Mouse (Mus musculus): Measurements from ENCODE around the gene Ugt1a6a. TPM values are rescaled to one million over a fixed set of nuclear protein-coding genes. Genes with fewer than 3 reads are reported as not detected.
A peak's percentile ranks its signal among the peaks of the same experiment; 100 is the strongest.

Ugt1a6a gene
- polyA plus RNA-seq, 1 experiment from 2014 or later, result 2.8 TPM

DNA sequence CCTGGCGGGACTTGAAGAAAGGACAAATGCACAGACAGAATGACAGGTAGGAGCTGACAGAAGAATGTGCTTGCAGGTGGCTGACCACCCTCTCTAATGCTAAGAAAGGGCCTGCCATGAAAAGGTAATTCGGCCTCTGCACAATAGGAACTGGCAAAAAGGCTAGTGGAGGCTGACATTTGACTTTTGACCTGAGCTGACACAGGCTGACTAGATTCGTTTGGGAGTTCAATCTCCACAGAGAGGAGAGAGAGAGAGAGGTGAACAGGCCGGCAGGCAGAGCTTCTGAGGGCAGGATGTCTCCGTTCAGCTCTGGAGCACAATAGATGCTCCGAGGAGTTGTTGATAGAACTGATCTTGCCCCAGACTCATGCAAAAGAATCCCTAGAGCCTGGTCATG is 111.8 kb downstream of the Ugt1a6a start:
- Histone ChIP-seq H3K27ac (ENCODE audit: low read length) (no peak overlapping the region), H3K27me3 (replicated peaks; ENCODE audit: control insufficient read depth, insufficient read depth, low read length) (no peaks in the 10 kb centered on the region), H3K9ac (replicated peaks; ENCODE audit: low read depth, low read length) (no peak overlapping the region), H3K4me1 (replicated peaks; ENCODE audit: control insufficient read depth, insufficient read depth, low read length) (no peaks in the 10 kb centered on the region), H3K4me3 (replicated peaks; ENCODE audit: low read length) (no peak overlapping the region), H3K4me2 (ENCODE audit: low read length) (no peak overlapping the region), H3K9me3 (ENCODE audit: control insufficient read depth, low read length) (peaks cover 90% of the 10 kb centered on the region), H3K36me3 (ENCODE audit: control insufficient read depth, insufficient read depth) (no peaks in the 10 kb centered on the region)
- ATAC-seq, result no peak
- WGBS, result 46% methylated on average over 6 of the region's 6 CpGs

DNA sequence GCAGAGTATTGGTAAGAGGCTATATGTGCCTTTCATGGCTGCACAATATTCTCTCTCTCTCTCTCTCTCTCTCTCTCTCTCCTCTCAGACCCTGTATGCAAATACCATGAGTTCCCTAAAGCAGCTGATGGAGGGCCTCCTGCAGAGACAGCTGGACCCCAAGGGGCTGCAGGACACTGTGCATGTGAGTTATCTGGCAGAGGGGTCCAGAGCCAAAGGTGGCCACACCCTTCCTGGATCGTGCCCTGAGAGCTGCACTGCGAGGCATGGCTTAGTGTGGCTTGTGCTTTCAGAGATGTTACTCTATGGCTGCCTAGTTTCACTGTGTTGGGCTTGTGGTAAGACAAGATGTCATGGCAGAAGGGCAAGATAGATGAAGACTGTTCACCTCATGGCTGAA is 113.1 kb downstream of the Ugt1a6a start:
- WGBS, result 49% methylated on average over 2 of the region's 2 CpGs
- H3K36me3 ChIP-seq (ENCODE audit: control insufficient read depth, insufficient read depth), result no peaks in the 10 kb centered on the region
- H3K9me3 ChIP-seq (ENCODE audit: control insufficient read depth, low read length), result peaks cover 92% of the 10 kb centered on the region
- H3K27me3 ChIP-seq (replicated peaks; ENCODE audit: control insufficient read depth, insufficient read depth, low read length), result no peaks in the 10 kb centered on the region
- H3K9ac ChIP-seq (replicated peaks; ENCODE audit: low read depth, low read length), result no peak overlapping the region
- no peak overlapping the region for H3K4me2 ChIP-seq (ENCODE audit: low read length)
- no peak for ATAC-seq
- H3K4me1 ChIP-seq (replicated peaks; ENCODE audit: control insufficient read depth, insufficient read depth, low read length), result no peaks in the 10 kb centered on the region
- no peak overlapping the region for H3K27ac ChIP-seq (ENCODE audit: low read length)
- no peak overlapping the region for H3K4me3 ChIP-seq (replicated peaks; ENCODE audit: low read length)

DNA sequence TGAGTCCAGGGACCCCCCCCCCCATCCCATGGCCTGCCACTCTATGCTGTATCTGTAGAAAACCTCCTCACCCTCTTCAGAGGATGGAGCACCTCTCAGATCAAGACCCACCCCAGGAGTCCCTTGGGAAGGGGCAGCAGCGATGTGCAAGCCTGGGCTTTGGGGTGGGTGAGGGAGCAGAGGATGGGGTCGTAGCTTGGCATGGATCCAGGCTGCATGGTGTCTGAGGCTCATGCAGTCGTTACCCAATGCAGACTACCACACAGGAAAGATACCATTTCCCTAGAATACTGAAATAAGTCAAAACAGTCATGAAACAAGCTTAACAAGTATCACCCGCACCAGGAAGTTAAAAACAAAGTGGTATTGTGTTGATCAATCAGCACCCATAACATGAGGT is 114.0 kb downstream of the Ugt1a6a start:
- H3K27ac ChIP-seq (ENCODE audit: low read length), result no peak overlapping the region
- H3K27me3 ChIP-seq (replicated peaks; ENCODE audit: control insufficient read depth, insufficient read depth, low read length), result no peaks in the 10 kb centered on the region
- H3K4me3 ChIP-seq (replicated peaks; ENCODE audit: low read length), result no peak overlapping the region
- peaks cover 92% of the 10 kb centered on the region for H3K9me3 ChIP-seq (ENCODE audit: control insufficient read depth, low read length)
- 70% methylated on average over 4 of the region's 4 CpGs for WGBS
- H3K4me1 ChIP-seq (replicated peaks; ENCODE audit: control insufficient read depth, insufficient read depth, low read length), result no peaks in the 10 kb centered on the region
- peak; percentile 18; the same call in 1 of the 2 replicates for ATAC-seq
- H3K36me3 ChIP-seq (ENCODE audit: control insufficient read depth, insufficient read depth), result no peaks in the 10 kb centered on the region
- H3K4me2 ChIP-seq (ENCODE audit: low read length), result no peak overlapping the region
- no peak overlapping the region for H3K9ac ChIP-seq (replicated peaks; ENCODE audit: low read depth, low read length)

DNA sequence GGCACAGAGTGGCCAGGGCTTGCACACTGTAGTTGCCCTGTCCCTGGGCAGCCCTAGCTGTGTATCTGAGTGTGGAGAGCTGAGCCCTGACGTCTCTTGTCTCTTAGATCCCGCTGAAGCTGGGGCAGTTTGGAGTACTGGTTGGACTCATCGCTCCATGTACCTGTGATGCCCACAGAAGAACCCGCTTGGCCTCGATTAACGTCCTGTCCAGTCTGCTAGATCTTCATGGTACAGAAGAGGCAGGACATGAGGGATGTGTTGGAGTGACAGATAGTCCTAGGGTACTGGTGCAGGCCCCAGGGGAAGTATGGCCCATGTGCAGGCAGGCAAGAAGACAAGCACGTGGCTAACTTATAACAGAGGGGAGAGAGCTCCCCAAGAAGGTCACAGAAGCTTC is 115.0 kb downstream of the Ugt1a6a start:
- H3K27me3 ChIP-seq (replicated peaks; ENCODE audit: control insufficient read depth, insufficient read depth, low read length), result no peaks in the 10 kb centered on the region
- H3K27ac ChIP-seq (ENCODE audit: low read length), result no peak overlapping the region
- H3K9me3 ChIP-seq (ENCODE audit: control insufficient read depth, low read length), result peaks cover 89% of the 10 kb centered on the region
- H3K4me2 ChIP-seq (ENCODE audit: low read length), result no peak overlapping the region
- H3K9ac ChIP-seq (replicated peaks; ENCODE audit: low read depth, low read length), result no peak overlapping the region
- WGBS, result 80% methylated on average over 7 of the region's 7 CpGs
- ATAC-seq, result no peak
- no peaks in the 10 kb centered on the region for H3K36me3 ChIP-seq (ENCODE audit: control insufficient read depth, insufficient read depth)
- no peak overlapping the region for H3K4me3 ChIP-seq (replicated peaks; ENCODE audit: low read length)
- H3K4me1 ChIP-seq (replicated peaks; ENCODE audit: control insufficient read depth, insufficient read depth, low read length), result no peaks in the 10 kb centered on the region

DNA sequence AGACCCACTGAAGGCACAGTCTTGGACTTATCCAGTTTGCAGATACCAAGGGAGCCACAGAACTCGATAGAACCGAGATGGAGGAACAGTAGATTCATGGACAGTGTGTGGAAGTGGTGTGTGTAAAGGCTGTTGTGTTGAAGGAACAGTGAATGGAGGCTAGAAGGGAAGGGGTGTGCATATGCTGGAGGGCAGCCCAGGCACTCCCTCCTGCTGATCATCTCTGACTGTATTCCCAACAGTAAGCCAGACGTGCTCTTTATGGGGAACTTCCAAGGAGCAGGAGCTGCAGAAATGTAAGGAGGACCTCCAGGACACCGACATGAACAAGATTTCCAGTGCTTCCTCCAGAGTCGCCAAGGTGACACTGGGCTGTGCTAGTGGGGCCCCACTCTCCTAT is 115.4 kb downstream of the Ugt1a6a start:
- H3K4me1 ChIP-seq (replicated peaks; ENCODE audit: control insufficient read depth, insufficient read depth, low read length), result no peaks in the 10 kb centered on the region
- peaks cover 89% of the 10 kb centered on the region for H3K9me3 ChIP-seq (ENCODE audit: control insufficient read depth, low read length)
- no peak overlapping the region for H3K27ac ChIP-seq (ENCODE audit: low read length)
- H3K9ac ChIP-seq (replicated peaks; ENCODE audit: low read depth, low read length), result no peak overlapping the region
- H3K36me3 ChIP-seq (ENCODE audit: control insufficient read depth, insufficient read depth), result no peaks in the 10 kb centered on the region
- 84% methylated on average over 5 of the region's 5 CpGs for WGBS
- no peaks in the 10 kb centered on the region for H3K27me3 ChIP-seq (replicated peaks; ENCODE audit: control insufficient read depth, insufficient read depth, low read length)
- ATAC-seq, result no peak
- no peak overlapping the region for H3K4me2 ChIP-seq (ENCODE audit: low read length)
- H3K4me3 ChIP-seq (replicated peaks; ENCODE audit: low read length), result no peak overlapping the region

DNA sequence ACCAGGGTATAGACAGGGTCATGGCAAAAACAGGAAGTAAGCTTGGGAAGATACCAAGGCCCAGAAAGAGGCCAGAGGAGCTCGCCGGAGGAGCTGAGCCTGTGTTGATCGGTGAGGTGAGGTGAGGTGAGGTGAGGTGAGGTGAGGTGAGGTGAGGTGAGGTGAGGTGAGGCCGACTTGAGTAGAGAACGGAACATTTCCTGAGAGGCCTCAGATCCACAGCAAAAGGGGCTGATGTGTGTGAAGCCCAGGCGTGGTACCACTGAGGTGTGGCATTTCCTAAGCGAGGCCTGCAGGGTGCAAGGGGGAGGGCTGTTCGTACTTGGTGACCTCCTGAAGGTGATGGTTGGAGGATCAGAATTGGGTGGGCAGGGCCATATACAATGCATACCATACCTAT is 118.5 kb downstream of the Ugt1a6a start:
- Histone ChIP-seq H3K27me3 (replicated peaks; ENCODE audit: control insufficient read depth, insufficient read depth, low read length) (no peaks in the 10 kb centered on the region), H3K27ac (ENCODE audit: low read length) (no peak overlapping the region), H3K9me3 (ENCODE audit: control insufficient read depth, low read length) (peaks cover 77% of the 10 kb centered on the region), H3K4me3 (replicated peaks; ENCODE audit: low read length) (no peak overlapping the region), H3K9ac (replicated peaks; ENCODE audit: low read depth, low read length) (no peak overlapping the region), H3K4me1 (replicated peaks; ENCODE audit: control insufficient read depth, insufficient read depth, low read length) (no peaks in the 10 kb centered on the region), H3K4me2 (ENCODE audit: low read length) (no peak overlapping the region), H3K36me3 (ENCODE audit: control insufficient read depth, insufficient read depth) (no peaks in the 10 kb centered on the region)
- no peak for ATAC-seq
- WGBS, result 75% methylated on average over 8 of the region's 8 CpGs

DNA sequence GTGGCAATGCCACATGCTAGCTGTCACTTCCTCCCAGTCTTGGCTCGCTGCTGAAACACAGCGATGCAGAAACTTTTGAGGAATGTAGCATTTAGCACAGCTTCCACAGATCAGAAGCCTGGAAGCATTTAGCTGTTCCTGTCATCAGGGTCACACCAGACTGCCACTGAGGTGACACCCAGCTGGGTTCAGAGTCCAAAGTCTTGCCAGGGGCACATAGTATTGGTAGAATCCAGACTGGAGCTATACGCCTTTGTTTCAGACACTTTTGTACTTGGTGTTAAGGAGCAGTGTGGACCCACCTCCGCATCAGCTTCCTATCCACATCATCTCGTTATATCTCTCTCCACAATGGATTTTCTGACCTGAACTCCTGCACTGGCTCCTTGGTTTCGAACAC is 118.9 kb downstream of the Ugt1a6a start:
- no peak for ATAC-seq
- Histone ChIP-seq H3K4me3 (replicated peaks; ENCODE audit: low read length) (no peak overlapping the region), H3K4me2 (ENCODE audit: low read length) (no peak overlapping the region), H3K27me3 (replicated peaks; ENCODE audit: control insufficient read depth, insufficient read depth, low read length) (no peaks in the 10 kb centered on the region), H3K36me3 (ENCODE audit: control insufficient read depth, insufficient read depth) (no peaks in the 10 kb centered on the region), H3K27ac (ENCODE audit: low read length) (no peak overlapping the region), H3K4me1 (replicated peaks; ENCODE audit: control insufficient read depth, insufficient read depth, low read length) (no peaks in the 10 kb centered on the region), H3K9ac (replicated peaks; ENCODE audit: low read depth, low read length) (no peak overlapping the region), H3K9me3 (ENCODE audit: control insufficient read depth, low read length) (peaks cover 72% of the 10 kb centered on the region)
- WGBS, result 71% methylated on average over 6 of the region's 6 CpGs

DNA sequence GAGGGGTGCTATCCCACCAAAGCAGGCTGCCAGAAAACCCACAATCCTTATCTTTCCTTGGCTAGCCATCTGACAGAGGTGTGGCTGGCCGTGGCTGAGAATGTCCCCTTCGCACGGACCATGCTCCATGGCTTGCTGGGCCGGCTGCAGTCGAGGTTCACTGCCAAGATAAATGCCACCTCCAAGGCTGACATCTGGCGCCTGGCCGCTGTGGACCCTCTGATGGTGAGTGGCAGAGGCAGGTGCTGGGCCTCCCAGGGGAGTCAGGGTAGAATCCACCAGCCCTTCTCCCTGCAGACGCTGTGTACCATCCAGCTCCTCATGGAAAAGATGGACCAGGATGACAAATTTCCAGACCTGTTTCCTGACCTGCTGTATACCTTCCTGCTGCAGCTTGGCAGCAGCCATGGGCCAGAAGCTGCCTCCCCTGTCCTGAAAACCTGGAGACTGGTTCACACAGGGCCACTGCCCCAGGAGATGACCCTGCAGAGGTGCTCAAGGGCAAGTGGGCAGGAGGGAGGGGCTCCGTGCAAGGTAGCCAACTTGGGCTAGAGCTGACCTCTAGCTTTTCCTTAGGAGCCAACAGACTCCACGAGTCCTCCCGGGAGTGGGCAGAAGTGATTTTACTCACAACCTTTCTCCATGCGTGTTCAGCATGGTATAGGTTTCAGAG is 120.3 kb downstream of the Ugt1a6a start:
- Histone ChIP-seq H3K4me1 (replicated peaks; ENCODE audit: control insufficient read depth, insufficient read depth, low read length) (no peaks in the 10 kb centered on the region), H3K9me3 (ENCODE audit: control insufficient read depth, low read length) (peaks cover 59% of the 10 kb centered on the region), H3K27ac (ENCODE audit: low read length) (no peak overlapping the region), H3K4me2 (ENCODE audit: low read length) (no peak overlapping the region), H3K4me3 (replicated peaks; ENCODE audit: low read length) (no peak overlapping the region), H3K9ac (replicated peaks; ENCODE audit: low read depth, low read length) (no peak overlapping the region), H3K27me3 (replicated peaks; ENCODE audit: control insufficient read depth, insufficient read depth, low read length) (no peaks in the 10 kb centered on the region), H3K36me3 (ENCODE audit: control insufficient read depth, insufficient read depth) (peaks cover under 1% of the 10 kb centered on the region)
- 89% methylated on average over 12 of the region's 12 CpGs for WGBS
- no peak for ATAC-seq

DNA sequence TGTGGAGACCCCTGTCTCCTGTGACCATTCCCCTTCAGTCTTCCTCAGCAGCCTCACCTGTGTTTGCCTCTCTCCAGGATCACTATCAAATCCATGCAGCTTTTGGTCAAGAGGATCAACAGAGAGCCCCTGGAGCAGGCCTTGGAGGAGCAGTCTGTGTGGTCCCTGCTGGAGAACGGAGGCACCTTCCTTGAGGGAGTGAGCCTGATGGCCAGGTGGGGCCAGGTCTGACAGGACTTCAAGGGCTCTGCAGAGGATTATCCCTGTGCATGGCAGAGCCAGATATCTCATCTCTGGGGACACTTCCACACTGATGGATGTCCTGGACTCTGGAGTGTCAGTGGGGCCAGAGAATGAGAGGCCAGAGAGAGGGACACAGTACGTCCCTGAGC is 120.9 kb downstream of the Ugt1a6a start:
- no peak overlapping the region for H3K4me2 ChIP-seq (ENCODE audit: low read length)
- peaks cover 6% of the 10 kb centered on the region for H3K36me3 ChIP-seq (ENCODE audit: control insufficient read depth, insufficient read depth)
- H3K4me3 ChIP-seq (replicated peaks; ENCODE audit: low read length), result no peak overlapping the region
- WGBS, result 58% methylated on average over 2 of the region's 2 CpGs
- ATAC-seq, result no peak
- H3K27ac ChIP-seq (ENCODE audit: low read length), result no peak overlapping the region
- peaks cover 53% of the 10 kb centered on the region for H3K9me3 ChIP-seq (ENCODE audit: control insufficient read depth, low read length)
- no peak overlapping the region for H3K9ac ChIP-seq (replicated peaks; ENCODE audit: low read depth, low read length)
- H3K27me3 ChIP-seq (replicated peaks; ENCODE audit: control insufficient read depth, insufficient read depth, low read length), result no peaks in the 10 kb centered on the region
- no peaks in the 10 kb centered on the region for H3K4me1 ChIP-seq (replicated peaks; ENCODE audit: control insufficient read depth, insufficient read depth, low read length)

Measured in forebrain, embryonic 16.5 days (tissue).